Mouse (Mus musculus) cerebellum, postnatal 14 days (tissue): ENCODE results near the gene Cep57l1.

Experiments
- DNase-seq, 2 experiments: peaks; one replicate each; pipeline ENCODE4 v3.0.0; 2021; ENCODE audit warnings: mixed read lengths in 2 of 2

The Cep57l1 gene

DNA sequence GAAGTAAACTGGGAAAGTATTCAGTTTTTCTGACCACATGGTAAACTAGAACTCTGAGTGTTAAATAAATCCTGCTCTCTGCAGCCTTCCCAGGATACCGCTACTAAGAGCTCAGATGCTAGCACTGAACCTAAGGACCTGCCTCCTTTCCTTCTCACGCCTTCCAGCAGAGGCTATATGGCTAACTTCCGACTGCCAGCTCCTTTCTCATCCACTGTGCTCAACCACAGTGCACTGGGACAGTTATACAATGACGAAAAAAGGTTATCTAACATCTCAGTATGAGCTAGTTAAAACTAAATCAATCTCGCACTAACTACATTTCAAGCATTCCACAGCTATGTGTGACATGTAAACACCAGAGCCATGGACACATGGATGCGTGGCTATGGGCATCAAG, 134.4 kb downstream of the Cep57l1 start:
- DNase-seq = no peak

GRCm38 (mm10) chr10:41674362-41674761, 135.3 kb downstream of the Cep57l1 start:
- no peak for DNase-seq

- DNase-seq = no peak
These were observed 139.5 kb downstream of the Cep57l1 start for GRCm38 (mm10) chr10:41670196-41670595.
